Comparison of ENCODE assay signal across 26 mouse cellular contexts in genomic region chr1:51191253-51191652, GRCm38 (mm10).
DNase-seq lines count a peak whose midpoint lies in the region; ATAC-seq and TF ChIP-seq lines count a peak whose summit lies in the region.
"Had no signal": no experiment of that assay in that cellular context is flagged by ENCODE, and none has a peak within 500 bp of the region (broad histone marks: within the 10 kb centered on the region; RNA-seq: fewer than 3 reads in every experiment).

No protein-coding gene starts in this region.

- no peak for ATAC-seq in forebrain, postnatal 0 days
- no peak for ATAC-seq in forebrain, embryonic 13.5 days
- no peak for ATAC-seq in stomach, embryonic 15.5 days (ENCODE audit: insufficient read depth, low FRiP score, low read depth)
- ATAC-seq in kidney, embryonic 16.5 days (ENCODE audit: low FRiP score, low TSS enrichment): no peak
- ATAC-seq: hindbrain, postnatal 0 days; intestine, embryonic 15.5 days; liver, embryonic 12.5 days; liver, postnatal 0 days; midbrain, embryonic 15.5 days had no signal

- no peak overlapping the region for H3K9ac ChIP-seq in forebrain, postnatal 0 days
- no peak overlapping the region for H3K9ac ChIP-seq in forebrain, embryonic 13.5 days
- no peak overlapping the region for H3K9ac ChIP-seq in stomach, embryonic 15.5 days
- H3K9ac ChIP-seq in kidney, embryonic 16.5 days (replicated peaks; ENCODE audit: low read length): no peak overlapping the region
- H3K9ac ChIP-seq: hindbrain, embryonic 12.5 days; intestine, embryonic 15.5 days; limb, embryonic 13.5 days; liver, embryonic 12.5 days; liver, postnatal 0 days; midbrain, embryonic 15.5 days; neural tube, embryonic 15.5 days had no signal

- peak overlapping the region; percentile 11; the same call in 1 of the 2 replicates for H3K27ac ChIP-seq in forebrain, postnatal 0 days (ENCODE audit: low read depth, low read length)
- H3K27ac ChIP-seq in forebrain, embryonic 13.5 days: no peak overlapping the region
- H3K27ac ChIP-seq in layer of hippocampus, adult 2 months: peak overlapping the region; percentile 21; the same call in 1 of the 2 replicates
- H3K27ac ChIP-seq in stomach, embryonic 15.5 days: peak overlapping the region; percentile 41; the same call in 1 of the 2 replicates
- no peak overlapping the region for H3K27ac ChIP-seq in kidney, embryonic 16.5 days (ENCODE audit: low read length)
- H3K27ac ChIP-seq: hindbrain, embryonic 12.5 days; hindbrain, postnatal 0 days; intestine, embryonic 15.5 days; limb, embryonic 13.5 days; liver, embryonic 12.5 days; midbrain, embryonic 10.5 days; neural tube, embryonic 15.5 days had no signal

- no peak overlapping the region for H3K4me3 ChIP-seq in forebrain, postnatal 0 days (ENCODE audit: low read depth, low read length)
- H3K4me3 ChIP-seq in forebrain, embryonic 13.5 days: no peak overlapping the region
- no peak overlapping the region for H3K4me3 ChIP-seq in layer of hippocampus, adult 2 months
- no peak overlapping the region for H3K4me3 ChIP-seq in stomach, embryonic 15.5 days (replicated peaks)
- no peak overlapping the region for H3K4me3 ChIP-seq in kidney, embryonic 16.5 days (ENCODE audit: low read length)
- H3K4me3 ChIP-seq: erythroblast, embryonic 14.5 days; hindbrain, embryonic 12.5 days; intestine, embryonic 15.5 days; limb, embryonic 13.5 days; liver, embryonic 12.5 days; midbrain, embryonic 10.5 days; midbrain, embryonic 15.5 days; neural tube, embryonic 15.5 days had no signal

- no peak overlapping the region for H3K4me2 ChIP-seq in forebrain, postnatal 0 days (ENCODE audit: low read depth)
- H3K4me2 ChIP-seq in forebrain, embryonic 13.5 days: no peak overlapping the region
- H3K4me2 ChIP-seq in stomach, embryonic 15.5 days: no peak overlapping the region
- H3K4me2 ChIP-seq in kidney, embryonic 16.5 days (replicated peaks; ENCODE audit: low read depth, low read length): no peak overlapping the region
- H3K4me2 ChIP-seq: hindbrain, embryonic 12.5 days; intestine, embryonic 15.5 days; limb, embryonic 13.5 days; liver, embryonic 12.5 days; midbrain, embryonic 15.5 days; neural tube, embryonic 15.5 days had no signal

- no peak for DNase-seq in forebrain, postnatal 0 days
- no peak for DNase-seq in layer of hippocampus, adult 2 months (ENCODE audit: low spot score in 2 of 2)
- no peak for DNase-seq in layer of hippocampus, postnatal 36 days
- peak; percentile 36 for DNase-seq in lung, postnatal 10 days
- no peak for DNase-seq in adrenal gland, postnatal 25 days
- DNase-seq: adrenal gland, postnatal 14 days; gastrocnemius, postnatal 25 days; kidney, adult 2 months; kidney, postnatal 10 days; layer of hippocampus, adult 9-11 months; liver, postnatal 0 days; spleen, adult 18-20 months; thymus, postnatal 14 days had no signal

- no peaks in the 10 kb centered on the region for H3K27me3 ChIP-seq in forebrain, postnatal 0 days (ENCODE audit: insufficient read depth, low read length)
- no peaks in the 10 kb centered on the region for H3K27me3 ChIP-seq in forebrain, embryonic 13.5 days
- no peaks in the 10 kb centered on the region for H3K27me3 ChIP-seq in stomach, embryonic 15.5 days (replicated peaks)
- no peaks in the 10 kb centered on the region for H3K27me3 ChIP-seq in kidney, embryonic 16.5 days (ENCODE audit: insufficient read depth, low read length)
- H3K27me3 ChIP-seq: hindbrain, embryonic 12.5 days; intestine, embryonic 15.5 days; limb, embryonic 13.5 days; liver, embryonic 12.5 days; midbrain, embryonic 15.5 days; neural tube, embryonic 15.5 days had no signal

- H3K36me3 ChIP-seq in forebrain, postnatal 0 days (ENCODE audit: insufficient read depth): no peaks in the 10 kb centered on the region
- H3K36me3 ChIP-seq in forebrain, embryonic 13.5 days (ENCODE audit: poor library complexity, severe bottlenecking): no peaks in the 10 kb centered on the region
- no peaks in the 10 kb centered on the region for H3K36me3 ChIP-seq in stomach, embryonic 15.5 days
- no peaks in the 10 kb centered on the region for H3K36me3 ChIP-seq in kidney, embryonic 16.5 days (ENCODE audit: insufficient read depth, low read length)
- H3K36me3 ChIP-seq: G1E; hindbrain, embryonic 12.5 days; intestine, embryonic 15.5 days; limb, embryonic 13.5 days; liver, embryonic 12.5 days; midbrain, embryonic 10.5 days; midbrain, embryonic 15.5 days; neural tube, embryonic 15.5 days had no signal

- TF ChIP-seq CTCF in forebrain, postnatal 0 days (IDR thresholded peaks at IDR 0.05; ENCODE audit: low read depth): no peak
- no peak for TF ChIP-seq CTCF in layer of hippocampus, adult 2 months (conservative IDR thresholded peaks at IDR 0.05)

- peaks cover 5% of the 10 kb centered on the region; the same call in 1 of the 2 replicates for H3K4me1 ChIP-seq in forebrain, postnatal 0 days (ENCODE audit: insufficient read depth)
- no peaks in the 10 kb centered on the region for H3K4me1 ChIP-seq in forebrain, embryonic 13.5 days
- H3K4me1 ChIP-seq in stomach, embryonic 15.5 days: peaks cover 4% of the 10 kb centered on the region
- no peaks in the 10 kb centered on the region for H3K4me1 ChIP-seq in kidney, embryonic 16.5 days (ENCODE audit: insufficient read depth, low read length)
- H3K4me1 ChIP-seq: hindbrain, embryonic 12.5 days; limb, embryonic 13.5 days; liver, embryonic 12.5 days; midbrain, embryonic 10.5 days; neural tube, embryonic 15.5 days had no signal

- no peaks in the 10 kb centered on the region for H3K9me3 ChIP-seq in forebrain, postnatal 0 days (ENCODE audit: low read length)
- H3K9me3 ChIP-seq in forebrain, embryonic 13.5 days (replicated peaks): no peaks in the 10 kb centered on the region
- no peaks in the 10 kb centered on the region for H3K9me3 ChIP-seq in stomach, embryonic 15.5 days
- no peaks in the 10 kb centered on the region for H3K9me3 ChIP-seq in kidney, embryonic 16.5 days (ENCODE audit: low read length)
- H3K9me3 ChIP-seq: G1E; hindbrain, embryonic 12.5 days; intestine, embryonic 15.5 days; limb, embryonic 13.5 days; liver, embryonic 12.5 days; midbrain, embryonic 10.5 days; midbrain, embryonic 15.5 days; neural tube, embryonic 15.5 days had no signal

Comparison
In these comparisons a context has a peak if more than half of its experiments do, and no peak if none do; other contexts are left out.
1. H3K27ac ChIP-seq: peak in forebrain, postnatal 0 days (single experiment), layer of hippocampus, adult 2 months (single experiment) and stomach, embryonic 15.5 days (single experiment); none in forebrain, embryonic 13.5 days (single experiment) and kidney, embryonic 16.5 days (single experiment).